Comparison of ENCODE assay signal across 20 mouse cellular contexts in the genomic region with DNA sequence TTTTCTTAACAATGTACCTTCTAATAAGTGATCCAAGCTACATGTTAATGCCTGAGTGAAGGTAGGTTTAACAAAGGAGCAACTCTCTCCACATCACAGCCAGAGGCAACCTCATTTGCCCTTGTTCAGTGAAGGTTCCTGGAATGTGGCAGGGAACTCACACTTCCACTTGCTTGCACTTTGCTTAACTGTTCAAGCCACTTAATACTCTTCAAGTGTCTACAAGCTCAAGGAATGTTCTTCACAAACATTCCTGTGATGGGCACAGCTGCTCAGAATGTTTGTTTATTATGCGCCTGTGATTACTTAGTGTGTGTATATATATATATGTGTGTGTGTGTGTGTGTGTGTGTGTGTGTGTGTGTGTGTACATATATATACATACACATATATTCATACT.
A peak's percentile ranks its signal among the peaks of the same experiment; 100 is the strongest.
DNase-seq lines count a peak whose midpoint lies in the region; ATAC-seq and TF ChIP-seq lines count a peak whose summit lies in the region.
"Had no signal": no experiment of that assay in that cellular context is flagged by ENCODE, and none has a peak within 500 bp of the region (broad histone marks: within the 10 kb centered on the region; RNA-seq: fewer than 3 reads in every experiment).

No protein-coding gene starts in this region.

- no peak overlapping the region for H3K9ac ChIP-seq in kidney, postnatal 0 days (ENCODE audit: low read depth, low read length)
- H3K9ac ChIP-seq in lung, embryonic 16.5 days (ENCODE audit: low read length), result no peak overlapping the region
- H3K9ac ChIP-seq: embryonic facial prominence, embryonic 15.5 days; hindbrain, embryonic 12.5 days had no signal

- no peak for ATAC-seq in kidney, postnatal 0 days (replicated peaks; ENCODE audit: low FRiP score, low read depth)
- peak; percentile 98 for ATAC-seq in lung, embryonic 16.5 days (ENCODE audit: low read depth)
- ATAC-seq: forebrain, embryonic 14.5 days had no signal

- H3K36me3 ChIP-seq in kidney, postnatal 0 days (ENCODE audit: insufficient read depth, low read length), result no peaks in the 10 kb centered on the region
- H3K36me3 ChIP-seq in lung, embryonic 16.5 days (ENCODE audit: control insufficient read depth, insufficient read depth, low read length), result no peaks in the 10 kb centered on the region
- H3K36me3 ChIP-seq: embryonic facial prominence, embryonic 15.5 days; forebrain, embryonic 10.5 days; heart, embryonic 10.5 days; hindbrain, embryonic 12.5 days had no signal

- H3K4me3 ChIP-seq in kidney, postnatal 0 days (replicated peaks; ENCODE audit: low read depth, low read length), result no peak overlapping the region
- no peak overlapping the region for H3K4me3 ChIP-seq in lung, embryonic 16.5 days (ENCODE audit: low read length)
- H3K4me3 ChIP-seq: embryonic facial prominence, embryonic 15.5 days; erythroblast, embryonic 14.5 days; forebrain, embryonic 10.5 days; heart, embryonic 10.5 days; hindbrain, embryonic 12.5 days had no signal

- no peak for TF ChIP-seq CTCF in kidney, postnatal 0 days (IDR thresholded peaks at IDR 0.05; ENCODE audit: low read depth)

- no peaks in the 10 kb centered on the region for H3K9me3 ChIP-seq in kidney, postnatal 0 days (replicated peaks; ENCODE audit: low read length)
- no peaks in the 10 kb centered on the region for H3K9me3 ChIP-seq in lung, embryonic 16.5 days (ENCODE audit: control insufficient read depth, low read length)
- H3K9me3 ChIP-seq: embryonic facial prominence, embryonic 15.5 days; forebrain, embryonic 10.5 days; heart, embryonic 10.5 days; hindbrain, embryonic 12.5 days had no signal

- peak; percentile 2 for DNase-seq in kidney, postnatal 0 days (ENCODE audit: low spot score)
- no peak for DNase-seq in kidney, postnatal 14 days
- DNase-seq in lung, postnatal 25 days (ENCODE audit: low spot score), result peak; percentile 75
- DNase-seq in thymus, postnatal 4 days, result no peak
- no peak for DNase-seq in frontal cortex, adult 2 months (ENCODE audit: extremely low spot score in 1 of 2, low spot score in 1 of 2)
- no peak for DNase-seq in layer of hippocampus, postnatal 25 days (ENCODE audit: extremely low spot score in 1 of 2, low spot score in 1 of 2)
- DNase-seq: adrenal gland, postnatal 14 days; cerebellum, adult 11-12 months; cerebellum, adult 9-10 months; cerebellum, postnatal 36 days; gastrocnemius, postnatal 10 days; heart, adult 18-20 months; heart, postnatal 4 days had no signal

- no peaks in the 10 kb centered on the region for H3K4me1 ChIP-seq in kidney, postnatal 0 days (replicated peaks; ENCODE audit: insufficient read depth, low read length)
- no peaks in the 10 kb centered on the region for H3K4me1 ChIP-seq in lung, embryonic 16.5 days (replicated peaks; ENCODE audit: control insufficient read depth, insufficient read depth, low read length)
- H3K4me1 ChIP-seq: embryonic facial prominence, embryonic 15.5 days; forebrain, embryonic 10.5 days; heart, embryonic 10.5 days; hindbrain, embryonic 12.5 days had no signal

- H3K27ac ChIP-seq in kidney, postnatal 0 days, result no peak overlapping the region
- H3K27ac ChIP-seq in lung, embryonic 16.5 days (ENCODE audit: low read length), result no peak overlapping the region; the same call in 1 of the 2 replicates
- H3K27ac ChIP-seq: embryonic facial prominence, embryonic 15.5 days; forebrain, embryonic 10.5 days; heart, embryonic 10.5 days; hindbrain, embryonic 12.5 days had no signal

- H3K4me2 ChIP-seq in kidney, postnatal 0 days (ENCODE audit: low read length), result no peak overlapping the region
- H3K4me2 ChIP-seq in lung, embryonic 16.5 days (ENCODE audit: low read depth, low read length), result no peak overlapping the region
- H3K4me2 ChIP-seq: embryonic facial prominence, embryonic 15.5 days; hindbrain, embryonic 12.5 days had no signal

- 87% methylated on average over 1 of the region's 1 CpGs for WGBS in kidney, postnatal 0 days
- 74% methylated on average over 1 of the region's 1 CpGs for WGBS in lung, embryonic 16.5 days

- no peaks in the 10 kb centered on the region for H3K27me3 ChIP-seq in kidney, postnatal 0 days (ENCODE audit: insufficient read depth, low read length)
- no peaks in the 10 kb centered on the region for H3K27me3 ChIP-seq in lung, embryonic 16.5 days (ENCODE audit: control insufficient read depth, insufficient read depth, low read depth, low read length)
- H3K27me3 ChIP-seq: embryonic facial prominence, embryonic 15.5 days; hindbrain, embryonic 12.5 days had no signal

Comparison
In these comparisons a context has a peak if more than half of its experiments do, and no peak if none do; other contexts are left out.
1. DNase-seq: peak in kidney, postnatal 0 days (single experiment) and lung, postnatal 25 days (single experiment); none in kidney, postnatal 14 days (single experiment), thymus, postnatal 4 days (single experiment), frontal cortex, adult 2 months (0 of 2) and layer of hippocampus, postnatal 25 days (0 of 2).